Mouse (Mus musculus) limb, embryonic 10.5 days (tissue): ENCODE data around the gene Creb5. TPM values are rescaled to one million over a fixed set of nuclear protein-coding genes. Genes with fewer than 3 reads are reported as not detected.

Source experiments
- DNase-seq: peaks from one replicate; pipeline ENCODE4 v3.0.0-alpha.2; 2017; ENCODE audit warnings: low spot score
- H3K27ac ChIP-seq: fragments of 300-500 bp; sonication (generic); 2 replicates; pipeline ENCODE4 v1.5.1; 2016; ENCODE audit warnings: mild to moderate bottlenecking
- H3K27me3 ChIP-seq: fragments of 300-500 bp; sonication (generic); 2 replicates; pipeline ENCODE4 v1.6.1; 2016; ENCODE audit warnings: low read depth, mild to moderate bottlenecking; ENCODE audit not compliant: poor library complexity, severe bottlenecking
- H3K36me3 ChIP-seq: fragments of 300-500 bp; sonication (generic); 2 replicates; pipeline ENCODE4 v1.6.1; 2016; ENCODE audit warnings: mild to moderate bottlenecking, moderate library complexity
- H3K4me1 ChIP-seq: fragments of 300-500 bp; sonication (generic); 2 replicates; pipeline ENCODE4 v1.6.1; 2016
- H3K4me3 ChIP-seq: fragments of 300-500 bp; sonication (generic); 2 replicates; pipeline ENCODE4 v1.5.1; 2016; ENCODE audit warnings: mild to moderate bottlenecking, moderate library complexity
- H3K9me3 ChIP-seq: fragments of 300-500 bp; sonication (generic); replicated peaks from 2 replicates; pipeline ENCODE4 v1.6.1; 2016; ENCODE audit warnings: mild to moderate bottlenecking
- WGBS: fragments of 180-500 bp; shearing (Covaris S2); methylation state at CpG from one replicate; pipeline ENCODE4 v1.1.7; 2016; 5-methylcytosine and 5-hydroxymethylcytosine counted together
- polyA plus RNA-seq: library from polyadenylated mRNA; unstranded; fragments of >200 nt; fragmentation: Nextera tagmentation; extraction: Ambion mirVana; gene quantifications from 2 replicates; pipeline ENCODE4 v1.2.1, GENCODE M21; 2016

Gene Creb5
- polyA plus RNA-seq, 1 experiment from 2014 or later: 12.1 TPM

DNA sequence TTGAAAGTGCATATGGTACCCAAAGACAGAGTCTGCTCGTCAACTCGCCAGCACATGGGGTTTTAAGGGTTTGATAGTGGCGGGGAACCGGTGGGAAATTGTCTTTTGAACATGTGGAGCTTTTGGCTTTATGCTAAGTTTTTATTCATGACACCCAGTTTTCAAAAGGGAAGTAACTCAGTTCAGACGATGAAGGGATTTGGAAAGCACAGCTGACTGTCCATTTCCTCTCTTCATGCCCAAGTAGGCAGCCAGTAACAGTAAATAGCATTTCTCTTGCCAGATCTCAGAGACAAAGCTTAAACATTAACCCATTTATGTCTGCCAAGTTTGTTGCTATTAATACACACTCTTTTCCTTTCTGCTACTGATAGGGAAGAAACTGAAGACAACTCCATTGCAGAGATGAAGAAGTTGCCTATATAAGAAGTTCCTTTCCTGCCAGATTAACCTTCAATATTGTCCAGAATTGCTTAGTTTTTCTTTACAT lies 444.0 kb downstream of the Creb5 start:
- DNase-seq: no peak
- Histone ChIP-seq H3K9me3 (no peaks in the 10 kb centered on the region), H3K4me3 (no peak overlapping the region), H3K27me3 (no peaks in the 10 kb centered on the region), H3K4me1 (peaks cover 19% of the 10 kb centered on the region), H3K36me3 (no peaks in the 10 kb centered on the region), H3K27ac (no peak overlapping the region)
- WGBS: 88% methylated on average over 5 of the region's 5 CpGs

DNA sequence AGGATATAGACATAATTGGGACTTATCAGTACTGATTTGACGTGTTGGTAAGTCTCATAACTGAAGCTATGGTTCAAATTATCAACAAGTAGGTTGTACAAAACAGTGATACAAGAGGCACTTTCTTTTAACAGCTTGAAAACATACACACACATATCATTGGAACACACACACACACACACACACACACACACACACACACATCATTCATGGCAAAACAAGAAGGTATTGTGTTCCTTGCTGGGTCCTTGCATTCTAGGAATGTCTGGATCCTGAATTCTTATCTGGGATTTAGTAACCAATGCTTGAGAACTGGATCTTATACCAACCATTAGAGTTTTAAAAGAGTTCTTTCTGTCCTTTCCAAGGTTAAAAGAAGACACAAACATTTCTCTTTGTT lies 446.5 kb downstream of the Creb5 start:
- no peaks in the 10 kb centered on the region for H3K36me3 ChIP-seq
- H3K4me3 ChIP-seq: no peak overlapping the region
- H3K27me3 ChIP-seq: no peaks in the 10 kb centered on the region
- peaks cover 19% of the 10 kb centered on the region for H3K4me1 ChIP-seq
- no peak overlapping the region for H3K27ac ChIP-seq
- DNase-seq: no peak
- WGBS: 82% methylated on average over 1 of the region's 1 CpGs
- no peaks in the 10 kb centered on the region for H3K9me3 ChIP-seq

DNA sequence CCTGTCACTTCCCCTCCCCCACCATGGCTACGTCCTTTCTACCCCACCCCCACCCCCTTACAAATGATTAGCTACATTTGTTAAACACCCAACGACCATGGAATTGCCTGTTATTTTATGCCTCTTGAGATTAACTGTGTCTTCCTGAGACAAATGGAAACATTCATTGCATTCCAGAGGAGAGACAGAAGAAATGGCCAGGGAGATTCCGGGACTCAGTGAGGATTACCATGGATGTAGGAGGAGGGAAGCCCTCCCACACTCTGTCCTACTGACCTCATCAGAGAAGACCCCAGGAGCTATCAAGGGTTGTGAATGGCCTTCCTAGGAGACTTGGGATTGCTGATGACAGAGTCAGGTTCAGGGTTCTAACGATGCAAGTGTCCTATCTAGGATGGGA lies 446.9 kb downstream of the Creb5 start:
- WGBS: 40% methylated on average over 4 of the region's 4 CpGs
- Histone ChIP-seq H3K36me3 (no peaks in the 10 kb centered on the region), H3K4me1 (peaks cover 19% of the 10 kb centered on the region), H3K4me3 (no peak overlapping the region), H3K27ac (no peak overlapping the region), H3K9me3 (no peaks in the 10 kb centered on the region), H3K27me3 (no peaks in the 10 kb centered on the region)
- DNase-seq: no peak

DNA sequence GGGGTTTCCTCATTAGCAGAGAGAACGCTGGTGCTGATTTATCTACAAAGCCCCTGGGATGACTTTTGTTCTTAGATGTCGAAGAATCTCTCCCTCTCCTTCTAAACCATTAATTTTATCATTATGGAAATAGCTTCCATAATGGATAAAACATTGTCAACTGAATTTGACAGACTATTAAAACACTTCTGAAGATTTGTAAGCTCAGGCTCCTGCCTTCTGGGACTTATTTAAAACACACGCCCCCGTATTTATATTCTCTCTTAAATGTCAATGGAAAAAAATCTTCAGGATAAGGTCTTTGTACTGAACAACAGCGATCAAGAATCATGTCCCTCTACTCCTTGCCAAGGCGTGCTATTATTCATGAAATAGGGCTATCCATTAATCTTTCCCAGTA lies 448.6 kb downstream of the Creb5 start:
- H3K27ac ChIP-seq: no peak overlapping the region
- WGBS: 78% methylated on average over 6 of the region's 6 CpGs
- H3K27me3 ChIP-seq: no peaks in the 10 kb centered on the region
- DNase-seq: no peak
- no peaks in the 10 kb centered on the region for H3K9me3 ChIP-seq
- H3K4me1 ChIP-seq: peaks cover 12% of the 10 kb centered on the region
- no peaks in the 10 kb centered on the region for H3K36me3 ChIP-seq
- no peak overlapping the region for H3K4me3 ChIP-seq

- Histone ChIP-seq H3K36me3 (no peaks in the 10 kb centered on the region), H3K27me3 (no peaks in the 10 kb centered on the region), H3K4me3 (no peak overlapping the region), H3K4me1 (peaks cover 12% of the 10 kb centered on the region), H3K27ac (no peak overlapping the region), H3K9me3 (no peaks in the 10 kb centered on the region)
- no peak for DNase-seq
Measured at GRCm38 (mm10) chr6:53738206-53738605, 451.1 kb downstream of the Creb5 start.

DNA sequence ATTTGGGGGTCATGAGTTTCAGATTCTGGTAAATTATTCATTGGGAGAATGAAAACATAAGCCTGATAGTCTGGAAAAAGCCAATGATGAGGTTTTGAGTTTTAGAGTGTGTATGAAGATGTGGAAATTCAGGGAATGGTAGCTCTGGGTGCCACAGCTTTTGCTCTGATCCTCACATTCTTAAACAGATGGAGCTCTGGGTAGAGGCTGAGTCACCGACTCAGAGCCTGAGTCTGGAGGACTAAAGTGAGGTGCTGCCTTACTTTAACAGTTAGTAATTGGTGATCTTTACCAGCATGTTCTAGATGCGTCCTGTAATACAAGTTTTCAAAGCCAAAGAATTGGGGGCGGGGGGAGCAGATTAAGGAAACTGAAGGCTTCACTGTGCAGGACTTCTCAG lies 454.2 kb downstream of the Creb5 start:
- WGBS: 92% methylated on average over 3 of the region's 3 CpGs

More for the DNA sequence above, 454.2 kb downstream of the Creb5 start:
- Histone ChIP-seq H3K4me3 (no peak overlapping the region), H3K27ac (no peak overlapping the region), H3K9me3 (no peaks in the 10 kb centered on the region), H3K4me1 (no peaks in the 10 kb centered on the region), H3K36me3 (no peaks in the 10 kb centered on the region), H3K27me3 (no peaks in the 10 kb centered on the region)
- DNase-seq: no peak

Other genes with a start within 250 kb of the Creb5 start
- gene Jazf1, start 218.6 kb upstream of the Creb5 start, polyA plus RNA-seq: 1.9 and 2.2 TPM in 2 replicates